ENCODE assay signal across 7 mouse cellular contexts in genomic region chr19:5559631-5560456, GRCm38 (mm10). TPM values are rescaled to one million over a fixed set of nuclear protein-coding genes. Genes with fewer than 3 reads are reported as not detected.
DNase-seq lines count a peak whose midpoint lies in the region; ATAC-seq and TF ChIP-seq lines count a peak whose summit lies in the region.

No protein-coding gene starts in this region.

- DNase-seq in B cell, adult 2 months, result peak; percentile 31 to 32
- DNase-seq in CD4-positive helper T cell, adult 2 months (ENCODE audit: low read depth, low spot score), result peak; percentile 28
- no peak for DNase-seq in layer of hippocampus, adult 9-10 months (ENCODE audit: low spot score)
- DNase-seq in layer of hippocampus, postnatal 10 days (ENCODE audit: low spot score in 2 of 2), result no peak

- H3K27me3 ChIP-seq in limb, embryonic 13.5 days, result peaks cover 97% of the 10 kb centered on the region
- H3K27me3 ChIP-seq in small intestine, adult 2 months (ENCODE audit: control insufficient read depth, insufficient read depth, low read length), result no peaks in the 10 kb centered on the region

- no peak for TF ChIP-seq CTCF in small intestine, adult 2 months (IDR thresholded peaks at IDR 0.05; ENCODE audit: extremely low read depth, insufficient read length, insufficient replicate concordance, low read depth, low read length)

- WGBS in limb, embryonic 13.5 days, result under 1% methylated on average over 69 of the region's 69 CpGs
- under 1% methylated on average over 69 of the region's 69 CpGs for WGBS in small intestine, adult 2 months

- H3K27ac ChIP-seq in limb, embryonic 13.5 days, result no peak overlapping the region
- peak overlapping the region; percentile 97 for H3K27ac ChIP-seq in small intestine, adult 2 months (ENCODE audit: insufficient read depth, low read depth, low read length)

- peak overlapping the region; percentile 48 for H3K4me3 ChIP-seq in limb, embryonic 13.5 days
- peak overlapping the region; percentile 89 for H3K4me3 ChIP-seq in small intestine, adult 2 months (ENCODE audit: low read depth, low read length)

- H3K4me2 ChIP-seq in limb, embryonic 13.5 days (replicated peaks), result peak overlapping the region; percentile 81

- ATAC-seq in granulocyte monocyte progenitor cell, adult 5-6 weeks (replicated peaks; ENCODE audit: poor library complexity, severe bottlenecking), result peak; percentile 25; the same call in 1 of the 2 replicates
- no peak for ATAC-seq in limb, embryonic 13.5 days (ENCODE audit: low FRiP score, low read depth)

- TF ChIP-seq POLR2A in small intestine, adult 2 months (IDR thresholded peaks at IDR 0.05; ENCODE audit: low read depth, low read length), result no peak

- H3K36me3 ChIP-seq in limb, embryonic 13.5 days, result no peaks in the 10 kb centered on the region
- H3K36me3 ChIP-seq in small intestine, adult 2 months (ENCODE audit: control insufficient read depth, insufficient read depth, low read length), result 0 out of 2 replicates have a peak, but pooled peaks cover 2% of the 10 kb centered on the region

- H3K9me3 ChIP-seq in limb, embryonic 13.5 days, result no peaks in the 10 kb centered on the region

- H3K9ac ChIP-seq in limb, embryonic 13.5 days, result peak overlapping the region; percentile 58; the same call in 1 of the 2 replicates

- H3K4me1 ChIP-seq in limb, embryonic 13.5 days, result peaks cover 23% of the 10 kb centered on the region
- peaks cover 32% of the 10 kb centered on the region for H3K4me1 ChIP-seq in small intestine, adult 2 months (ENCODE audit: control insufficient read depth, insufficient read depth, insufficient read length, low read length)

RNA-seq across cellular contexts. Expression of gene Ovol1, which starts 0.6 kb away (rescaled TPM):
- total RNA-seq in granulocyte monocyte progenitor cell, adult 5-6 weeks (2014; fragmentation: Nextera tagmentation), result not detected in 2 replicates
- total RNA-seq in granulocyte monocyte progenitor cell, adult 5-6 weeks (2017), result not detected in 2 replicates
- polyA plus RNA-seq in limb, embryonic 13.5 days (2015; fragmentation: Nextera tagmentation; extraction: Ambion mirVana), result 1.7 and 3.0 TPM in 2 replicates
- polyA plus RNA-seq in small intestine, adult 2 months (2012; rRNA removed), result 28.5 and 55.3 TPM in 2 replicates
- total RNA-seq in layer of hippocampus, postnatal 10 days (2021), result not detected

RNA-seq across cellular contexts. Expression of gene Ap5b1, which starts 8.0 kb away (rescaled TPM):
- total RNA-seq in granulocyte monocyte progenitor cell, adult 5-6 weeks (2014; fragmentation: Nextera tagmentation), result 5.7 and 17.5 TPM in 2 replicates
- total RNA-seq in granulocyte monocyte progenitor cell, adult 5-6 weeks (2017), result 7.5 and 10.4 TPM in 2 replicates
- 2.3 and 2.7 TPM in 2 replicates for polyA plus RNA-seq in limb, embryonic 13.5 days (2015; fragmentation: Nextera tagmentation; extraction: Ambion mirVana)
- 20.2 and 37.1 TPM in 2 replicates for polyA plus RNA-seq in small intestine, adult 2 months (2012; rRNA removed)
- total RNA-seq in layer of hippocampus, postnatal 10 days (2021), result 1 to 10 TPM; 8.6 to 8.8 TPM

RNA-seq across cellular contexts. Expression of gene Rnaseh2c, which starts 41.8 kb away (rescaled TPM):
- 78.4 and 114 TPM in 2 replicates for total RNA-seq in granulocyte monocyte progenitor cell, adult 5-6 weeks (2014; fragmentation: Nextera tagmentation)
- 37.7 and 140 TPM in 2 replicates for total RNA-seq in granulocyte monocyte progenitor cell, adult 5-6 weeks (2017)
- polyA plus RNA-seq in limb, embryonic 13.5 days (2015; fragmentation: Nextera tagmentation; extraction: Ambion mirVana), result 143 and 144 TPM in 2 replicates
- 47.0 and 68.0 TPM in 2 replicates for polyA plus RNA-seq in small intestine, adult 2 months (2012; rRNA removed)
- 10 to 100 TPM; 70.8 to 73.5 TPM for total RNA-seq in layer of hippocampus, postnatal 10 days (2021)

RNA-seq across cellular contexts. Expression of gene Snx32, which starts 49.5 kb away (rescaled TPM):
- 4.9 and 5.7 TPM in 2 replicates for total RNA-seq in granulocyte monocyte progenitor cell, adult 5-6 weeks (2014; fragmentation: Nextera tagmentation)
- 1.1 and 1.7 TPM in 2 replicates for total RNA-seq in granulocyte monocyte progenitor cell, adult 5-6 weeks (2017)
- 12.1 and 13.4 TPM in 2 replicates for polyA plus RNA-seq in limb, embryonic 13.5 days (2015; fragmentation: Nextera tagmentation; extraction: Ambion mirVana)
- 1.7 and 3.2 TPM in 2 replicates for polyA plus RNA-seq in small intestine, adult 2 months (2012; rRNA removed)
- 10 to 100 TPM; 63.1 to 66.2 TPM for total RNA-seq in layer of hippocampus, postnatal 10 days (2021)

RNA-seq across cellular contexts. Expression of gene Kat5, which starts 50.2 kb away (rescaled TPM):
- total RNA-seq in granulocyte monocyte progenitor cell, adult 5-6 weeks (2014; fragmentation: Nextera tagmentation), result 27.9 and 52.2 TPM in 2 replicates
- 60.2 and 82.3 TPM in 2 replicates for total RNA-seq in granulocyte monocyte progenitor cell, adult 5-6 weeks (2017)
- 61.5 and 62.7 TPM in 2 replicates for polyA plus RNA-seq in limb, embryonic 13.5 days (2015; fragmentation: Nextera tagmentation; extraction: Ambion mirVana)
- 19.0 and 40.4 TPM in 2 replicates for polyA plus RNA-seq in small intestine, adult 2 months (2012; rRNA removed)
- total RNA-seq in layer of hippocampus, postnatal 10 days (2021), result 10 to 100 TPM; 69.7 to 87.5 TPM

Comparison
In these comparisons a context has a peak if more than half of its experiments do, and no peak if none do; other contexts are left out.
1. DNase-seq: peak in B cell, adult 2 months (2 of 2) and CD4-positive helper T cell, adult 2 months (single experiment); none in layer of hippocampus, adult 9-10 months (single experiment) and layer of hippocampus, postnatal 10 days (0 of 2).